Mouse (Mus musculus): ENCODE results near the gene Sox30.
A peak's percentile ranks its signal among the peaks of the same experiment; 100 is the strongest.

Gene Sox30

DNA sequence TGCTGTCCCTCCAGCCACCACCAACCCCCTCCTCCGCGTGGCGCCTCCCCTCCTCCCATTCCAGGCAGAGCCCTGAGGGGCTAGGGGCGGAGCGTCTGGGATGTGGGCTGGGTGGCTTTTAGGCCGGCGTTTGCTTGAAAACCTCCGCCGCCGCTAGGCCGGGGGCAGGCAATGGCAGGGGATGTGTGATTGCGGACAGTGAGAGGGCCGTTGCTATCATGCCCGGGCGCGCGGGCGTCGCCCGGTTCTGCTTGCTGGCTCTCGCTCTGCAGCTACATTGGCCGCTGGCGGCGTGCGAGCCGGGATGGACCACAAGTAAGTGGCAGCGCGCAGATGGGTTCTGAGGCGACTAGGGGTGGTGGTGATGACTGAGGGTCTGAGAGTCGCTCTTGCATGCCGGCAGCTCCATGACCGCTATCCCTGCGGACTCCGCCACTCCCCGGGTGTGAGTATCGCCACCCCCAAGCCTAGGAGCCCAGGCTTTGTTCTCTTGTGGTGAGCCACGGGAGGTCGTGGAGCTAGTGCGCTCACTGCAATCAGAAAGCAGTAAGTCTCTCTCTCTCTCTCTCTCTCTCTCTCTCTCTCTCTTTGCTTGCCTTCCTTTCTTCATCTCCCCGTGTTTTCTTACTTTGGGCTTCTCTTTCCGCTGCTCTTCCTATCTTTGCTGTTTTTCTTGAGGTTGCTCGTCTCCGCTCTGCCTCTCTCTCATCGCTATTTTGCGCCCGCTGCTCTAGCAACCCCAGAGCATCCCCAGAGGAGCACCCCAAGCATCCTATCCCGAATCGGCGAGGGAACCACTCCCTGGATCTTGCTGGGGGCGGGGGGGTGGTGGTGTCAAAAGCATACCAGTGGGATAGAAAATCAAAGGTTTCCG, 76.0 kb downstream of the Sox30 start, which contains the start of gene Adam19:
TSS of gene Adam19 (plus strand) at position 97 of the 874 bp plus-strand sequence.
- peak in 1 of 2 experiments; percentile 65 for DNase-seq (ENCODE audit: low spot score in 2 of 2)

DNA sequence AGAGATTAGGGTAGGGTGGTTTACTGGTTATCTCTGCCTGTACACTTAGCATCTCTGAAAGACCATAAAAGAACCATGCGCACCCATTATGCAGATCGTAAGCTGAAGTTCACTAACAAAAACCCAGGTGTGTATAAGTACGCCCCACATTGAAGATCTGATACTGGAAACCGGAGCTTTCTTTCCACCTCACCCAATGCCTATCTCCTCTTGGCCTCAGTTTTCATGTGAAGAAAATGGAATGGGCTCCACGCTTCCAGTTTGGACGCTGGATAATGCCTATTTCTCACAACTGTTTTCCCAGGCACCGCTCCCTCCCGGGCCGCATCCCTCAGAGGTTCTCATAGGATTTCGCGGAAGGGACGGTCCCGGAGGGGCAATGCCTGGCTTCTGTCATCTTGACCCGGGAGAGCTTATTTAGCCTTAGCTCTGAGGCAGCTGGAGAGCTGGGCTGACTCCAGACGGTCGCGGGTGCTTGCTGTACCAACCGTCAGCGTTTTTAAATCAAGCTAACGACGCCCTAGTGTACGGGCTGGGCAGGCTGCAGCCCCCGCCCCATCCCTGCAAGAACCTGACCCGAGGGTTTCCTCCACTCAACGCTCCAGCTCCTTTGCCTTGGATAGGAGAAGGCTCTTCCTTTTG, 76.8 kb downstream of the Sox30 start:
- DNase-seq (ENCODE audit: low spot score in 2 of 2): no peak

DNA sequence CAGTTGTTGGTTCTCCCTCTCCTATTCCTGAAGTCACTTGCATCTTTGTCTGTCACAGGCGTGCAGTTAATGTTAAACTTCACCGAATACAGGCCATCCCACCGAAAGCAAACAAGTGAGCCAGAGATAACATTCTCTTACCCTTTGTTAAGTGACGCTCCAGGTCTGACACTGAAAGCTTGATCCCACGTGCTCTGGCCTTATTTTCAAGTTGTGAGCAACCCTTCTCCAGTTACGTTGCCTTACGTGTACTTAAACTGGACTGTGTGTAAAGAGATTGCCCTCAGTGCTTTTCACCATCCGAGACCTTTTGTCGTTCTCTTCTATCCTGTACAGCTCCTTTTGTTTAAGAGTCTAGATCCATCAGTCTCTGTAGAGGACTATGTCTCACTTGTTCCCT, 77.9 kb downstream of the Sox30 start:
- no peak for DNase-seq (ENCODE audit: low spot score in 2 of 2)

DNA sequence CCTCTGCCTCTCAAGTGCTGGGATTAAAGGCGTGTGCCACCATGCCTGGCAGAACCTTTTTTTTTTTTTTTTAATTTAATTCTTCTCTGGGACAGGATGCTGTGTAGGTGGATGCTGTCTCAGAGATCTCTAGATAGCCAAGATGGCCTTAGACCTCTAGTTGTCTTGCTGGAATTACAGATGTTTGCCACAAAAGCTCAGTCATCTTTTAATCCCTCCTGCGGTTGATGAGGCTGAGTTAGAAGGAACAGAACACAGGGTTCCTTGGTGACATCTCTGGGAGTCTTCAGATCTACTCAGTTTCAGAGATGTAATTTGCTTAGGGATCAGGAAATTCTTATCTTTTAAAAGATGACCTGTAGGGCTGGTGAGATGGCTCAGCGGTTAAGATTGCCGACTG, 78.8 kb downstream of the Sox30 start:
- no peak for DNase-seq (ENCODE audit: low spot score in 2 of 2)

DNA sequence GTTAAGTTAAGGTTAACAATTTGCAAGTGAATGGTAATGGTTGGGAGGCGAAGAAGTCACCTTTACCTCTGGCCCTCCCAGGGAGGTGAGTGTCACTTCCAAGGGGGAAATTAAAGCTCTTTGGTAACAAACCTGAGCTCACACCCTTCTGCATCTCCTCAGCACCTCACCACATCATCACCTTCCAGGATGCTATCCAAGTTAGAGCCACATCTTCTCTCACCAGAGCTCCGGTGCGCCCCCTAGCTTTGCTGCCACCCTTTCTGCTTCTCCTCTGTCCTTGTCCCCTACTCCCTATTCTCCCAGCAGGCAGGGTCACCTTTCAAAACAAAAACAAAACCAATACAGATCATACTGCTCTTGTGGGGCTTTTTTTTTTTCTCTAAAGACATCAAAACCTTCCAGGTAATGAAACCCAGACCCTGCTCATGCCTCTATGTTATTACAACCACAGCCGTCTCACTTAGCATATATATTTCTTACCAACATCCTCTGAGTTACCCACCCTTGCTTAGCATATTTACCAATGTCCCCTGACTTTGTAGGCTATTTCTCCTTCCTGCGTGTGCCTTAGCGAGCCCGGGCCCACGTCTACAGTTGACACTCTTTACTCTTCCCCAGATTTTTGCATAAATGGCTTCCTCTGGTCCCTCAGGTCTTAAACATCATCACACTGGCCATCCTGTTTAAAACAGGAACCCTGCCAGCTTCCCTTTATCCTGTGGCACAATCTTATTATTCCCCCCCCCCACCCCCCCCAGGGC, 80.0 kb downstream of the Sox30 start:
- no peak for DNase-seq (ENCODE audit: low spot score in 2 of 2)

DNA sequence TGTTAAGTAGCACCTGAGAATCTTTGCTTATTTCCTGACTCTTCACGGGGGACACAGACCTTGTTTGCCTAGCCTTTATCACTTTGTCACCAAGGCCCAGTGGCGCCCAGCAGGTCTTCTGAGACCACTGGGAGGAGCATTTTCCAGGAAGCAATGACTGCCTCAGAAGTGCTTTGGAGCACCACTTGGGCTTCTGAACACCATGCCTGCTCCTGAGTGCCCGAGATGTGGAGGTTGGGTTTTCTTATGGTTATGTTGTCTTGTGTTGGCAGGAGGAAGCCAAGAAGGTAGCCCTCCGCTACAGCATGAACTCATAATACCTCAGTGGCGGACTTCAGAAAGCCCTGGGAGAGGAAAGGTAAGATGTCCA, 80.5 kb downstream of the Sox30 start:
- DNase-seq (ENCODE audit: low spot score in 2 of 2): no peak

DNA sequence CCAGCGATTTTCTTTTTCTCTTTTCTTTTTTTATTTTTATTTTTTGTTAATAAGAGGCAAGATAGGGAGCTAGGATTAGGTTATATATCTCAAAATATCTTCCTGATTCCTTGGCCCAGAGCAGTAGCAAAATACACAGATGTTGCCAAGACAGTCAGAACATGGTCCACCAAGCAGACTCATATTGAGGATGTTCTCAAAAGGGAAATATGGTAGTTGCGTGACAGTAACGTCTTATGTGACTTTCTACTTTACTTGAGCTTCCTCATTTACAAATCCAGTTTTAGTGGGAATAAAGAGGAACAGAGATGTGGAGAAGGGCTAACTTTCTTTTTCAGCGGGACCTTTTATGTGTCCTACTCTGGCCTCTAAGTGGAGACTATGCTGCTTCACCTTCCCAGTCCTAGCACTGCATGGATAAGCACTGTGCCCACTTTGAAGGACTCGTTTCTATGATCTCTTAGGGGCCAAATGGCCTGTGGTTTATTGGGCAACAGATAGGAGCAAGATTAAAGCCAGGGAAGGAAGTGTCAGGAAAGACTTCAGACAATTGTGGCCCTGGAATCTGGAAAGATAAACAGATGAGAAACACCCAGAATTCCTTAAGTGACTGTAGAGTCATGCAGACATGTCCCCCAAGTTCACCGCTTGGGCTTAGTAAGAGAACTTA, 81.8 kb downstream of the Sox30 start:
- DNase-seq (ENCODE audit: low spot score in 2 of 2): no peak

DNA sequence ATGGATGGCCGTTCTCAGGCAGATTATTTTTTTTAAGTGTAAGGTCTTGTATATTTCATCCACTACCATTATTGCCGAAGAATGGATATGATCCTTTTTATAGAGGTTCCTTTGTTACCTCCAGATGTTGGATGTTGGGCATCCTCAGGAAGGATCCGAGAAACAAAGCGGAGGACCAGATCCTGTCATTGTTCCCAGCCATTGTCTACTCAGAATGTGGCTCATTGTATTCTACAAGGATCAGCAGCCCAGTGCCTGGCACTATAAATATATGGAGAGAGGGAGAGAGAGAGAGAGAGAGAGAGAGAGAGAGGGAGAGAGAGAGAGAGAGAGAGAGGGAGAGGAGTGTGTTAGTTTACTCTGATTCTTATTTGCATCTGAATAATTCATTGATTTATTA, 82.5 kb downstream of the Sox30 start:
- DNase-seq (ENCODE audit: low spot score in 2 of 2): no peak

DNA sequence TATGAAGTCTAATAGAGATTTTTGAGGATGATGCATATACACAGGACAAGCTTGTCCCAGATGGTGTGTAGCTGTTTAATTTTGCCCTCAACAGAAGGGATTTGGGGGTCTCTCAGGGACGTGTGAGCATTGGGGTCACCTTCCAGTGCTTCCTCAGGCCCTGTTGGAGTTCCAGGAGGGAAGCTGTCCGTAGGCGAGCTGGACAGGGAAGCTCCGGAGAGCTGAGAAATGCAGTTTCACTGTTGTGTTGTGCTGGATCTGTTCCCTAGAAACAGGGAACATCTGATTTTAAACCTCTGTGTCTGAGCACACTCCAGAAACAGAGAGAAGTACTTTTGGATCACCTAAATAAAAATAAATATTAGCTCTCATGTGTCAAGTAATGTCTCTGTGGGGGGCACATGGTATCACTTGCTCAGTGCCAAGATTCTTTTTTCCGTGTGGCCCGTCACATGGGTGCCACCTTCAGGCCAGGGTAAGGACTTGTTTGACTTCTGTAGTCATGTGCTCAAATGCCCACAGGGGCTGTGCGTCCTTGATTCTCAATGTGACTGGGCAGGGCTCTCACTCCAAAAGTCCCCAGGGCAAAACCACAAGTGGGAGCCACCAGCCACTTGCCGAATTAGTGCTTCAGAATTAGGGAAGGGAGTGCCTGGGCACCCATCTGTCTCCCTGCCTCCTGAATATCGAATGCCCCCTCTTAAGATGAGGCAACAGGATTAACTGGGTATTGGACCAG, 83.1 kb downstream of the Sox30 start:
- DNase-seq (ENCODE audit: low spot score in 2 of 2): no peak

DNA sequence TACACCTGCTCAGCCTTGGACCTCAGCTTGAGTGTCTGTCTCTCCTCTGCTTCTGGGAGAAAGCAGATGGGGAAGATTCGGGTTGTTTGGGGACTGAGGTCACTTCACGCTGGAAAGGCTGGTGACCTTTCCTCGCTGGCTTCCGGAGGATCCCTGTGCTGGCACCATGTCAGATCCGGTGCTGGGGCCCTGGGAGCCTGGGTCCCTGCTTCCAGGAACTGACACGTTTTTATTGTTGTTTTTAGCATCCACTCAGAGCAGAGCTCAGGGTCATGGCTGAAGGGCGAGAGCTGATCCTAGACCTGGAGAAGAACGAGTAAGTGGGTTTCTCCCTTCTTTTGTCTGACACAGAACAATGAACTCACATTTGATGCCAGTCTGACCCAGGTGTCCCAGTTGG, 84.7 kb downstream of the Sox30 start:
- no peak for DNase-seq (ENCODE audit: low spot score in 2 of 2)

DNA sequence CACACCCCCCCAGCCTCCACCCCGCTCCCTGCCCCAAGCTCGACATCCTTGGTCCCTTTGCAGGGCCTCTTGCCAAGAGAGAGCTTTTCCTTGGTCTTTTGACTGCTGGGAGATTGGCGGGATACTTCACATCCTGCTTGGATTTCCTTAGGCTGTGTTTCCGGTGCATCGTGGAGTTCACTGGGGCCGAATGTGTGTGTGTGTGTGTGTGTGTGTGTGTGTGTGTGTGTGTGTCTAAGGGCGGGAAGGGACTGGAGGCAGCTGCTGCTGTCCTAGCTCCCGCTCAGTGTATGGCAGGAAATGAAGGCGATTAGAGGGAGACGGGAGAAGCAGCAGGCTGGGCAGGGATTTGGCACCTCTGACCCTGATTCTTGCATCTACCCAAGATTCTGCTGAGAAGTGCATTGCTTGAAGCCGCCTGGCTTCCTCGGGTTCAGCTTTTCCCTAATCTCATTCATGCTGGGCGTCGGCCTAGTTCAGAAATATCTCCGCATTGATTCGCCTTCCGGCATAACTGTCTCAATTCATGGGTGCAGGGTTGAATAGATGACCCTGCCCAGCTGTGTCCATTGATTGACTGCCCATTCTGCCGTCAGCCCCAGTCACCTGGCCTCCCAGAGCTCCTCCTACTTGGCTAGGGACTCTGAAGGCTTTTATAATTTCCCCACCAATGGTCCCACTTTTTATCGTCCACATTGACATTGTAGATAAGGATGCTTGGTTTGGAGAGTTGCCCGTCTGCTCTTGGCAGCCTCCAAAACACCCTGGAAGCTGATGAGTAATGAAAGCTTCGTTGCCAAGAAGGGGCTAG, 85.3 kb downstream of the Sox30 start:
- DNase-seq (ENCODE audit: low spot score in 2 of 2): peak in 1 of 2 experiments; percentile 37

Measured in left cerebral cortex, adult 9 months (tissue).